In genomic region chr4:80843752-80844151, GRCm38 (mm10) we compare ENCODE assay signal across 17 mouse cellular contexts. TPM values are rescaled to one million over a fixed set of nuclear protein-coding genes. Genes with fewer than 3 reads are reported as not detected.
A peak's percentile ranks its signal among the peaks of the same experiment; 100 is the strongest.
DNase-seq lines count a peak whose midpoint lies in the region.
"Had no signal": no experiment of that assay in that cellular context is flagged by ENCODE, and none has a peak within 500 bp of the region (broad histone marks: within the 10 kb centered on the region; RNA-seq: fewer than 3 reads in every experiment).

No protein-coding gene starts in this region.

- DNase-seq in frontal cortex, postnatal 36 days (ENCODE audit: low spot score in 2 of 2): peak; percentile 11 to 34
- no peak for DNase-seq in frontal cortex, postnatal 14 days (ENCODE audit: low spot score in 2 of 2)
- peak; percentile 19 for DNase-seq in right cerebral cortex, postnatal 14 days
- no peak for DNase-seq in right cerebral cortex, postnatal 25 days
- DNase-seq in brain, adult 2 months (ENCODE audit: low read depth, low spot score): peak; percentile 74
- DNase-seq in layer of hippocampus, postnatal 36 days: no peak
- DNase-seq in kidney, adult 9 months: no peak
- DNase-seq: adrenal gland, postnatal 10 days; B cell, adult 2 months; cerebellum, adult 11-12 months; cerebellum, adult 9-10 months; cerebellum, postnatal 25 days; gastrocnemius, postnatal 14 days; heart, adult 2 months; heart, postnatal 14 days had no signal

RNA-seq across cellular contexts. Expression of gene Tyrp1, which starts 9.8 kb away (rescaled TPM):
- total RNA-seq in layer of hippocampus, postnatal 36 days (2021): under 1 TPM; 0.37 to 0.46 TPM
- total RNA-seq: gastrocnemius, adult 18-20 months; hematopoietic stem cell, adult 5-6 weeks had no signal

Comparison
In these comparisons a context has a peak if more than half of its experiments do, and no peak if none do; other contexts are left out.
1. DNase-seq: peak in frontal cortex, postnatal 36 days (2 of 2), right cerebral cortex, postnatal 14 days (single experiment) and brain, adult 2 months (single experiment); none in frontal cortex, postnatal 14 days (0 of 2), right cerebral cortex, postnatal 25 days (single experiment), layer of hippocampus, postnatal 36 days (0 of 2) and kidney, adult 9 months (single experiment).